Mouse (Mus musculus): ENCODE measurements around the gene Mst1. TPM values are rescaled to one million over a fixed set of nuclear protein-coding genes. Genes with fewer than 3 reads are reported as not detected.

Mst1 gene
- polyA plus RNA-seq, 1 experiment from 2014 or later = 0.14 TPM

- DNase-seq (ENCODE audit: low read depth, low spot score) (no peak), ATAC-seq (no peak)
- POLR2A ChIA-PET = no interaction called here
- CTCF ChIA-PET = no interaction called here
- peaks cover 12% of the 10 kb centered on the region for H3K27me3 ChIP-seq
- in situ Hi-C loops (cut with MboI; ENCODE audit: low pct_unique_long_range_greater_than_20kb) = no loop called here
- TF ChIP-seq CTCF (IDR thresholded peaks at IDR 0.05) = no peak
Measured at GRCm38 (mm10) chr9:108129042-108129948, 49.1 kb downstream of the Mst1 start.

GRCm38 (mm10) chr9:108131502-108131901 lies 51.3 kb downstream of the Mst1 start:
- ATAC-seq (no peak), DNase-seq (ENCODE audit: low read depth, low spot score) (no peak)
- POLR2A ChIA-PET = interaction anchor here (0.6 kb wide), 1 partner anchor 27 kb away, joined by 4 read pairs; no protein-coding TSS in a partner anchor
- TF ChIP-seq CTCF (IDR thresholded peaks at IDR 0.05) = no peak
- in situ Hi-C loops (cut with MboI; ENCODE audit: low pct_unique_long_range_greater_than_20kb) = no loop called here
- peaks cover 12% of the 10 kb centered on the region for H3K27me3 ChIP-seq
- CTCF ChIA-PET = no interaction called here

GRCm38 (mm10) chr9:108132373-108132772 lies 52.1 kb downstream of the Mst1 start:
- ChIA-PET CTCF (no interaction called here), POLR2A (no interaction called here)
- ATAC-seq = no peak
- no peak for TF ChIP-seq CTCF (IDR thresholded peaks at IDR 0.05)
- in situ Hi-C loops (cut with MboI; ENCODE audit: low pct_unique_long_range_greater_than_20kb) = no loop called here
- peaks cover 12% of the 10 kb centered on the region for H3K27me3 ChIP-seq
- DNase-seq (ENCODE audit: low read depth, low spot score) = no peak

- H3K27me3 ChIP-seq = peaks cover 12% of the 10 kb centered on the region
- no peak for TF ChIP-seq CTCF (IDR thresholded peaks at IDR 0.05)
- POLR2A ChIA-PET = interaction anchor here (0.6 kb wide), 1 partner anchor 426 kb away, joined by 3 read pairs; no protein-coding TSS in a partner anchor
- ATAC-seq = no peak
- CTCF ChIA-PET = no interaction called here
- in situ Hi-C loops (cut with MboI; ENCODE audit: low pct_unique_long_range_greater_than_20kb) = no loop called here
- DNase-seq (ENCODE audit: low read depth, low spot score) = no peak
Measured at GRCm38 (mm10) chr9:108133478-108133877, 53.2 kb downstream of the Mst1 start.

Other genes starting within 250 kb of the Mst1 start
- 54.2 TPM for gene Rbm6, start 207.2 kb upstream of the Mst1 start, polyA plus RNA-seq (2021)
- 13.4 TPM for gene Mon1a, start 192.3 kb upstream of the Mst1 start, polyA plus RNA-seq (2021)
- 0.12 TPM for gene Mst1r, start 173.6 kb upstream of the Mst1 start, polyA plus RNA-seq (2021)
- gene Actl11, start 152.0 kb upstream of the Mst1 start, polyA plus RNA-seq (2021) = not detected
- gene Camkv, start 144.8 kb upstream of the Mst1 start, polyA plus RNA-seq (2021) = 0.05 TPM
- 7.3 TPM for gene Traip, start 130.3 kb upstream of the Mst1 start, polyA plus RNA-seq (2021)
- 18.8 TPM for gene Uba7, start 104.9 kb upstream of the Mst1 start, polyA plus RNA-seq (2021)
- gene Gm20661, start 97.4 kb upstream of the Mst1 start, polyA plus RNA-seq (2021) = not detected
- gene Inka1, start 94.6 kb upstream of the Mst1 start, polyA plus RNA-seq (2021) = 0.24 TPM
- gene Cdhr4, start 87.9 kb upstream of the Mst1 start, polyA plus RNA-seq (2021) = not detected
- gene Gm20662, start 84.1 kb upstream of the Mst1 start, polyA plus RNA-seq (2021) = not detected
- 83.8 TPM for gene Ip6k1, start 77.9 kb upstream of the Mst1 start, polyA plus RNA-seq (2021)
- gene Gmppb, start 31.2 kb upstream of the Mst1 start, polyA plus RNA-seq (2021) = 19.3 TPM
- gene Amigo3, start 27.3 kb upstream of the Mst1 start, polyA plus RNA-seq (2021) = 2.9 TPM
- 52.2 TPM for gene Rnf123, start 2.9 kb downstream of the Mst1 start, polyA plus RNA-seq (2021)
- 93.3 TPM for gene Apeh, start 14.2 kb downstream of the Mst1 start, polyA plus RNA-seq (2021)
- 0.08 TPM for gene Bsn, start 109.9 kb downstream of the Mst1 start, polyA plus RNA-seq (2021)
- gene Dag1, start 183.5 kb downstream of the Mst1 start, polyA plus RNA-seq (2021) = 336 TPM
- 30.9 TPM for gene Nicn1, start 210.0 kb downstream of the Mst1 start, polyA plus RNA-seq (2021)
- 6.0 TPM for gene Amt, start 216.4 kb downstream of the Mst1 start, polyA plus RNA-seq (2021)
- 353 TPM for gene Rhoa, start 225.7 kb downstream of the Mst1 start, polyA plus RNA-seq (2021)
- gene Tcta, start 225.7 kb downstream of the Mst1 start, polyA plus RNA-seq (2021) = 30.2 TPM

All from Patski (cell line).